Mouse (Mus musculus): Measurements from ENCODE around the gene Gsdma.
"Not testable (repeated sequence)": the region's sequence is repeated elsewhere in the genome, so short reads cannot be mapped to it uniquely, and the experiment has no call there.

Gene Gsdma

DNA sequence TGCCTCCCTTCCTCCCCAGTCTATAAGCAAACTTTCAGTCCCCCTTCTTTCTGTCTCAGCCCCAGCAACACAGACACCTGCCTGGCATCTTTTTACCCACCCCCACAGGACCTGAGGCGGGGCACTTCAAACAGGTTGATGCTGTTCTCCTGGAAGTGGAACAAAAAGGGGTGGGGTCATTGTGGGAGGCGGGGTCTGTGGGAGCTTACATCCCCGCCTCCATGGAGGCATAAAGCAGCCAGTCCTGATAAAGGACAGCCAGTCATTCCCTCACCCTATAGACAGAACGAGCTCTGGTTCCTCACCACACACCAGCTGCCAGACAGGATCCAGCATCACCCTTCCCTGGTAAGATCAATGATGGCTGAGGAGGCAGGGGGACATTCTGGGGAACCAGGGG is at the start of gene Gsdma:
Gene Gsdma, plus strand, starts transcription at position 261 of the 400 bp plus-strand sequence.
- DNase-seq (ENCODE audit: low read depth, low spot score), result no peak

DNA sequence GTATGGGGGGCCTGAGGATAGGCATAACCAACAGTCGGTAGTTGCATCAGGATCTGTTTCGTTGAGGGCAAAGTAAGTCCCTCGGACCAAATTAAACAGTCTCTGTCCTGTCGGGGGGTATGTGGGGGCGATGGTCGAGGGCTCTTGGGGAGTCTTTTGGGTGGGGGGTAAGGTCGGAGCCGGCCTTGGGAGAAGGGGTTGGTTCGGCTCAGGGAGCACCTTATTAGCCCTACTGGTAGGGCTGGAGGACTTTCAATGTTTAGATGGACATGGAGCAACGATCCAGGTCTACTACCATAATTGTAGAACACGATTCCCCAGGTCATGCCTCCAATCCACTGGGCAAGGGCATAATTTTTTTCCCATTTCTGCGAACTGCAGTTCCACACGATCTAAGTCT is 43.4 kb upstream of the Gsdma start:
- no peak for DNase-seq (ENCODE audit: low read depth, low spot score)

- not testable (repeated sequence) for DNase-seq (ENCODE audit: low read depth, low spot score)
Measured at GRCm38 (mm10) chr11:98623981-98624380, 40.2 kb upstream of the Gsdma start.

GRCm38 (mm10) chr11:98624381-98624780 is 39.8 kb upstream of the Gsdma start:
- not testable (repeated sequence) for DNase-seq (ENCODE audit: low read depth, low spot score)

- DNase-seq (ENCODE audit: low read depth, low spot score), result no peak
Measured at GRCm38 (mm10) chr11:98625611-98626410, 38.3 kb upstream of the Gsdma start, which contains the start of the genes Gm12355 and Gsdma3. TSS of gene Gm12355 (minus strand) at chr11:98625661. TSS of gene Gsdma3 (plus strand) at chr11:98626360.

- DNase-seq (ENCODE audit: low read depth, low spot score), result no peak
Measured at GRCm38 (mm10) chr11:98628706-98629105, 35.4 kb upstream of the Gsdma start.

GRCm38 (mm10) chr11:98630646-98631045 is 33.5 kb upstream of the Gsdma start:
- DNase-seq (ENCODE audit: low read depth, low spot score), result no peak

DNA sequence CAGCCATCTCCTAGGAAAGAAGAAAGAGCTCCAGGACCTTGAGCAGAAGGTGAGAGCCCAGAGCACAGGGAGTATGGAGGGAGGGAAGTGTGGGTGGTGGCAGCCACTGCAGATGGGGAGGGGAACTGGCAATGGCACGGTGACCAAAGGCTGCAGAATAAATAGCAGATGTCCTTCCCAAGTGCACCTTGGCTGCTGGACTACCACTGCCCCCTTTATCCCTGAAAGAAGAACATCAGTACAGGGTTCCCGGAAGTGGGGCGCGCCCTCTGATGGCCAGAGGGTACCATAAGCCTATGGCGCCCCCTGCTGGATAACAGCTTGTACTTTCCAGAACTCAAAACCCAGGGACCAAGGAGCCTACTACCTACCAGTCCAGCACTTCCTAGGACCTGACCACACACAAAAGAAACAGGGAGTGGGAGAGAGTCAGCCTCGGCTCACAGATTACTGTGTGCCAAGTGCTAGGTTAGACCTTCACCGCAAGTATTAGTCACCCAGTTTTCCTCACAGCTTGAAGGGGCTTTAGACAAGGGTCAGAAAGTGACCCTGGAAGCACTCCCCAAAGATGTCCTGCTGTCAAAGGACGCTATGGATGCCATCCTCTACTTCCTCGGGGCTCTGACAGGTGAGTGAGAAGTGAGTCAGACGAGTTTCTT is 28.7 kb upstream of the Gsdma start:
- DNase-seq (ENCODE audit: low read depth, low spot score), result not testable (repeated sequence)

DNA sequence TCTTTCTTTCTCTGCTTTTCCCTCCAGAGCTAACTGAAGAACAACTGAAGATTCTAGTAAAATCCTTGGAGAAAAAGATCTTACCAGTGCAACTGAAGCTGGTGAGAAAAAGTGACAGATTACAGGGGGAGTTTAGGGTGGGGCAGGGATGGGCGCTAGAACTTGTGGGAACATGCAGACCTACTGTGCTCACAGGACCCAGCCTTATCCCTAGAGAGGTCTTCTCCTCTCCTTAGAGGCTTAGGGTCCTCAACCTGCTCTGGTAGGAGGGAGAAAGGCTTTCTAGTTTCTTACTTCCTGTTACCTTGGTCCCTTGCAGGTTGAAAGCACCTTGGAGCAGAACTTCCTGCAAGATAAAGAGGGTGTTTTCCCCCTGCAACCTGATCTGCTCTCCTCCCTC is 26.6 kb upstream of the Gsdma start:
- DNase-seq (ENCODE audit: low read depth, low spot score), result no peak

DNA sequence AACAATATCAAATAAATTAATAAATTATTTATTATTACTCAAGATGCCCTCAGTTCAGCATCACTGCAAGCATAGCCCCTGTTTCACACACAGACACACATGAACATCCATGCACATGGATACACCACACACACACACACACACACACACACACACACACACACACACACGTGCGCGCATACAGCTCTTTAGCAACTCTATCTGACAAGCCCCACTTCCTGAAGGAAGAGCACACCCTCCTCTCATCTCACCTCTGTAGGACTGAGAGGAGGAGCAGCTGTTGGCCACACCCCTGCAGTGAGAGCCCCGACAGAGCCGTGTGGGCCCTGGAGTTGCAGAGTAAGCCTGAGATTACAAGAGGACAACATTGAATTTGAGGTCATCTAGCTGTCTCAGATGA is 24.1 kb upstream of the Gsdma start:
- DNase-seq (ENCODE audit: low read depth, low spot score), result no peak

DNA sequence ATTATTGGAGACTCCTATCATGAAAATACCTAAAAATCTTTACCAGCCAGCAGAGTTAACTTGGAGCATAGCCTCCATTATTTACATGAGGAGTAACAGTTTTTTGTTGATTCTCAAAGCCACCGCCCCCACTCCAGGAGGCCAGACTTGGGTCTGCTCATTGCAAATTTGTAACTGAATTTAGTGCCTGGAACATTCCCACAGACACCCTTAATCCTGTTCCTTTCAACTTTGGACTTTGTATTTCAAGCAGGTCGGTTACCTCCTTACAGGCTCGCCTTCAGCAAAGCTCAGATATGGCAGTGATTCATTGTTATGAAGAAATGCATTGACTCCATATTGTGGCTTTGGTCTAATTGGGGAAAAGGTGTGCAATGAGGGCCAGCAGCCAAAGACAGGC is 19.4 kb upstream of the Gsdma start:
- no peak for DNase-seq (ENCODE audit: low read depth, low spot score)

- no peak for DNase-seq (ENCODE audit: low read depth, low spot score)
Measured at GRCm38 (mm10) chr11:98645946-98646345, 18.2 kb upstream of the Gsdma start.

GRCm38 (mm10) chr11:98646459-98646858 is 17.7 kb upstream of the Gsdma start, which contains the start of gene Gsdma2:
TSS of gene Gsdma2 (plus strand) at chr11:98646759.
- no peak for DNase-seq (ENCODE audit: low read depth, low spot score)

GRCm38 (mm10) chr11:98655076-98655475 is 9.1 kb upstream of the Gsdma start:
- DNase-seq (ENCODE audit: low read depth, low spot score), result not testable (repeated sequence)

DNA sequence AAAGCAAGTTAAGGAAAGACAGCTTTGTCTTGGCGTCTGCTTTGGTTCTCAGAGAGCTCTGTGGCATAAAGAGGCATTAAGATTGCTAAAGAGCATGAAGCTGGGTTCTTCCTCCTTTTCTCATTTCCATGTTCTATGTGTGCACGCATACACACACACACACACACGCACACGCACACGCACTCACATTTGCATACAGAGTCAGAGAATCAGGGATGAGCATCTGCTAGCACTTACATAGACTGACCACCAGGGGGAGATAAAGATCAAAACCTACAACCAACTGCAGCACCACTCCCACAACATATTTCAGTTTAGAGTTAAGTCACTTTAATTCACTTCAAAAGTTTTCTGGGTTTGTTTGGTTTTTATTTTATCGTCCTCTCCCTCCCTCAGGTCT is 3.6 kb upstream of the Gsdma start:
- DNase-seq (ENCODE audit: low read depth, low spot score), result peak; percentile 56

- DNase-seq (ENCODE audit: low read depth, low spot score), result no peak
Measured at GRCm38 (mm10) chr11:98668984-98669383, 4.8 kb downstream of the Gsdma start.

DNA sequence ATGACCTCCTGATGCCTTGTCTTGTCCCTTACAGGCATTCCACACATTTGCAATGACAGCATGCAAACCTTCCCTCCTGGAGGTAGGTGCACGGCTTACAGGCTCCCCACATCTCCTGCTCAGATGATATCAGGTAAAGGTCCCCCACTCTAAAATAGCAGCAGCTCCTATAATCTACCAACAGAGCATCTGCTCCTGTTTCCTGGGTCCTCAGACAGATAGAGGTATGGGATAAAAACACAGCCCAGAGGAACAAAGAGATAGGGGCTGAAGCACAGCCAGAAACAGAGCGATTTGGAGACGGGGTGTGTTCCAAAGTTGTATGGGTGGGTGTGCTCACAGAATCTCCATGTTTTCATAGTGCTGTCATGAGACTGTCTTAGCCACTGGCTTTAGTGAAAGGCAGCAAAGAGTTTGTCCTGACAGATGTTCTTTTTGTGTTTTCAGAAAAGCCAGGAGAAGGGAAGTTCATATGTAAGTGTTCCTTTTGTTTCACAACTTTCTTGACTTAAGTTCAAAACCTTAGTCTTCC is 7.2 kb downstream of the Gsdma start:
- no peak for DNase-seq (ENCODE audit: low read depth, low spot score)

- no peak for DNase-seq (ENCODE audit: low read depth, low spot score)
Measured at GRCm38 (mm10) chr11:98671857-98672256, 7.7 kb downstream of the Gsdma start.

DNA sequence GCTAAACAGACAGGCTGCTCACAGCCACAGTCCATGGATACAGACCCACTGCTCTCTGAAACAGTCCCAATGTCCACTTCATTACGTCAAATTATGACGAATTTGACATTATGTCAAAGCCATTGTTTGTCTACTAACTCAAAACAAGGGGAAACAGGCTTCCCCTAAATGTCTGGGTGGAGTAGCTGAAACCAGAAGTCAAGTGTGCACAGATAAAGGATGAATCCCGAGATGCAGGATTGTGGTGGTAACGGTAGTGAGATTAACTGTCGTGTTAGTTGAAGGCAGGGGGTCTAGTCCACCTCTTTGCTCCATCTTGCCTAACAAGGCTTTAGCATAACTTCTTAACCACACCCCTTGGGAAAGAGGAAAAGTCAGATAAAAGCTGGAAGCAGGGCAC is 8.3 kb downstream of the Gsdma start:
- DNase-seq (ENCODE audit: low read depth, low spot score), result no peak

- DNase-seq (ENCODE audit: low read depth, low spot score), result not testable (repeated sequence)
Measured at GRCm38 (mm10) chr11:98673136-98673535, 9.0 kb downstream of the Gsdma start.

DNA sequence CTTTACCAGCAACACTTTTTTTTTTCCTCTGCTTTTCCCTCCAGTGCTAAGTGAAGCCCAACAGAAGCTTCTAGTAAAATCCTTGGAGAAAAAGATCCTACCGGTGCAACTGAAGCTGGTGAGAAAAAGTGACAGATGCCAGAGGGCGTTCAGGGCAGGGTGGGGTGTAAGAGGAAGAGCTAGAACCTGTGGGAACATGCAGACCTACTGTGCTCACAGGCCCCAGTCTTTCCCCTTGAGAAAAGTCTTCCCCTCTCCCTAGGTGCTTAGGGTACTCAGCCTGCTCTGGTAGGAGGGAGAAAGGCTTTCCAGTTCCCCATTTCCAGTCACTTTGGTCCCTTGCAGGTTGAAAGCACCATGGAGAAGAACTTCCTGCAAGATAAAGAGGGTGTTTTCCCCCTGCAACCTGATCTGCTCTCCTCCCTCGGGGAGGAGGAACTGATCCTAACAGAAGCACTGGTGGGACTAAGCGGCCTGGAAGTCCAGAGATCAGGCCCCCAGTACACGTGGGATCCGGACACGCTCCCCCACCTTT is 11.7 kb downstream of the Gsdma start:
- no peak for DNase-seq (ENCODE audit: low read depth, low spot score)

- no peak for DNase-seq (ENCODE audit: low read depth, low spot score)
Measured at GRCm38 (mm10) chr11:98680023-98680422, 15.9 kb downstream of the Gsdma start.

Measured in brain, embryonic 18.5 days (tissue).